Mouse (Mus musculus) G1E-ER4 (cell line): ENCODE results near the gene Syn3. TPM values are rescaled to one million over a fixed set of nuclear protein-coding genes. Genes with fewer than 3 reads are reported as not detected.

ENCODE experiments used
- GATA1 ChIP-seq: IDR thresholded peaks from one replicate; pipeline ENCODE4 v1.8.0; 2012; ENCODE audit warnings: low read length, inconsistent platforms
- polyA plus RNA-seq: library from polyadenylated mRNA; stranded (reverse); fragments of >175 nt; gene quantifications from 2 replicates; pipeline ENCODE4 v1.2.3, GENCODE M21; 2012

Syn3 gene
- polyA plus RNA-seq, 1 experiment, result not detected

GRCm38 (mm10) chr10:86341589-86341988 lies 157.1 kb downstream of the Syn3 start:
- TF ChIP-seq GATA1, result no peak

GRCm38 (mm10) chr10:86340991-86341527 lies 157.6 kb downstream of the Syn3 start:
- no peak for TF ChIP-seq GATA1

DNA sequence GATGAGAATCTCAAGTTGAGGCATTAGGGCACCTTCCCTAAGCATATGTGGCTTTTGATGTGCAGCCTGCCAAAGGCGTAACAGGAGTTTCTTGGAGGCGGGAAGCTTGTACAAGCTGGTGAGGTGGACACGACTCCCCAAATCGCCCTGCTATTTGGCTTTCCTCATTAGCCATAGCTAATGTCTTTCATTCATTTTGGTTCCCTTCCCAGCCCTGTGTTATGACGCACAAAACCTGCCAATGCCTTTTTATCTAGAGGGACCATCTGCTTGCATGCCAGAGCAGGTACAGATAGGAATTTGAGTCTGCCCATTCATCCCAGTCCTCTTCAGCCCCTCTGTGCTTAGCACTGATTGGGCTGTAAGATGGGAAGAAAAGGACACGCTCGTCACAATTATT lies 158.3 kb downstream of the Syn3 start:
- no peak for TF ChIP-seq GATA1

DNA sequence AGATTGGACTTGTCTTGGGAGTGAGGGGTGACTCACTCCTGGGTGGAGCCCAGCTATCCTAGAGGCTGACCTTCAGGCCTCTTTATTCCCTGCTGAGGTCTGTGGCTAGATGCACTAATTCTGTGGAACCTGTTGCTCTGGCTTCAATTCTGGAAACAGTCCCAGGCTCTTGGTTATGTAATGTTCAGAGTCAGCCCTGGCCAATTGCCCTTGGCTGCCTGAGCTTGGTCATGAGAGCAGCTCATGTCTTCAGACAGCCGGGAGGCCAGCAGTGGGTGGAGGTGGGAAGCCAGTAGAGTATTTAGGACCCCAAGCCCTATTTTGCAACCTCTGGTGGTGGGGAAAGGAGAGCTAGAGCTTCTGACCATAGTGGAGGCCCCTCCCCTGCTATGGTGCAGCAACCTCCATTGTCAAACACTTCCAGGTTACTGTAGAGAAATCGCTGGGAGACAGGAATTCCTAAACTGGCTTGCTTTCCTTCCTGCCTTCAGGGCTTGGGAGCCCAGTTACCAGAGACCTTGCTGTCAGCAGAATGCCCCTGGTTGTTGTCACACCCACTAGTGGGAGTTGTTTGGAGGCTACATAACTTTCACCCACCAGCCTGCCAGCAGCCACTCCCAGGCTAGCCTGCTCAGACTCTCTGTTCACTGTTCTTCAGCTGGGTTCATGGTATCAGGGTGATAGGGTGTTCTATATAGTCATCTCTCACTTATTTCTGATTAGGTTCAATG lies 158.9 kb downstream of the Syn3 start:
- no peak for TF ChIP-seq GATA1

DNA sequence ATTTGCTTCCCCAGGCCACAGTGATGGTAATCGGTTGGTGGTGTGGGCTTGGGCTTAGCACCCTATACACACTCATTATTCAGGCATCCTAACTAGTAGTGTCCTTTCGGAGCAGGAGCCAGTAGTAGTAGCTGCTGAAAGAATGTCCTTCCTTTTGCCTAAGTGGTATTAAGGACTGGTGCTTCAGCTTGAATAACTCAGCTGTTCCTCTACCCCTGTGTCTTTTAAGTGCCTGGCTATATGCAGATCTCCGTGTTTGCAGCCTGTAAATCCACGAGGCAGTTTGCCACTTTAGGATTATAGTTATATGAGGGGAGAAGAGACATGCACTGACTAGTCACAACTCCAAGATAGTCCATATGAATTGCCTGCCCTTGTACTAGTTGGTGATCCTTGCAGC lies 159.6 kb downstream of the Syn3 start:
- no peak for TF ChIP-seq GATA1

- TF ChIP-seq GATA1, result no peak
Measured at GRCm38 (mm10) chr10:86338121-86338715, 160.5 kb downstream of the Syn3 start.

GRCm38 (mm10) chr10:86337239-86337638 lies 161.5 kb downstream of the Syn3 start:
- TF ChIP-seq GATA1, result no peak

- TF ChIP-seq GATA1, result no peak
Measured at GRCm38 (mm10) chr10:86336506-86336905, 162.2 kb downstream of the Syn3 start.

DNA sequence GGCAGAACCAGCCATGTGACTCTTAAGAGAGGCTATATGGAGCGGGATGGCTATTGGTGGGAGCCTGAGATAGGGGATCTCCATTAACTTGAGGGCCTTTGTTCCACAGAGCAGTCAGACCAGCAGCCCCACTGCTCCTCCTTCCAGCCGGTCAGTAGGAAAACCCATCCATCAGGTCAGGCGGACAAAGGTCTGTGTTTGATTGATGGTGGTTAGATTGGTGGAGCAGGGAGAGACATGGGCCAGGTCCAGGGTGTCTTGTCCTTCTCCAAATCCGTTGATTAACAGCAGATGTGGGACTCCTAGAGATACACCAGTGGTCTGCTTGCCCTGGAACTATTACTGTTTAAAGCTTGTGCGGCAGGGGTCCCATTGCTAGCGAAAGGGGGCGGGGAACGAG lies 164.1 kb downstream of the Syn3 start:
- TF ChIP-seq GATA1, result no peak

- no peak for TF ChIP-seq GATA1
Measured at GRCm38 (mm10) chr10:86332942-86333341, 165.8 kb downstream of the Syn3 start.

DNA sequence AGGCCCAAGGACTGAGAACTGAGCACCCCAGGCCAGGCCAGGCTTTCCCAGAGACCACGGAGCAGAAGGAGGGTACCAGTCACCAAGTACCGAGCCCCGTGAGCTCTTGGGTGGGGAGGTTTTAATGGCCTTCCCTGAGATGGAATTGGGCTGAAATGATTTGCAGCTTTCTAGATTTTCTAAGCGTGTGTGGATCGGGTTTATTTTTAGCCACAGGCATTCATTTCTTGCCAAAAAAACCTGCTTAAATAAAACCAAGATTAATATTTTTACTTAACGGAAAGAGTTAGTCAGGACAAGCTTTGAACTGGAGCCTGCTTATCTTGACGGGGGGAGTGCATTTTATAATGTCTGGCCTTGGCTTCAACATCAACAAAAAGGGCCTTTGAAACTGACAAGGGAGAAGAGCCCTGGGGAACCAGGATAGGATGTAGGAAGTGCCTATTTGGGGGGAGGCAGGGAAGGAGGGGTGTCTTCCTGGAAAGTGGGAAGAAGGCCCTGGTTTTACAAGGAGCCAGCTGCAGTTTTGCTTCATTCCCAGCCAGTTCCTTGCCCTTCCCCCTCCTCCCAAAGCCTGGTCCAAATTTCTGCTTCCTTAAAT lies 166.9 kb downstream of the Syn3 start:
- TF ChIP-seq GATA1, result no peak

- TF ChIP-seq GATA1, result no peak
Measured at GRCm38 (mm10) chr10:86330993-86331680, 167.6 kb downstream of the Syn3 start.

DNA sequence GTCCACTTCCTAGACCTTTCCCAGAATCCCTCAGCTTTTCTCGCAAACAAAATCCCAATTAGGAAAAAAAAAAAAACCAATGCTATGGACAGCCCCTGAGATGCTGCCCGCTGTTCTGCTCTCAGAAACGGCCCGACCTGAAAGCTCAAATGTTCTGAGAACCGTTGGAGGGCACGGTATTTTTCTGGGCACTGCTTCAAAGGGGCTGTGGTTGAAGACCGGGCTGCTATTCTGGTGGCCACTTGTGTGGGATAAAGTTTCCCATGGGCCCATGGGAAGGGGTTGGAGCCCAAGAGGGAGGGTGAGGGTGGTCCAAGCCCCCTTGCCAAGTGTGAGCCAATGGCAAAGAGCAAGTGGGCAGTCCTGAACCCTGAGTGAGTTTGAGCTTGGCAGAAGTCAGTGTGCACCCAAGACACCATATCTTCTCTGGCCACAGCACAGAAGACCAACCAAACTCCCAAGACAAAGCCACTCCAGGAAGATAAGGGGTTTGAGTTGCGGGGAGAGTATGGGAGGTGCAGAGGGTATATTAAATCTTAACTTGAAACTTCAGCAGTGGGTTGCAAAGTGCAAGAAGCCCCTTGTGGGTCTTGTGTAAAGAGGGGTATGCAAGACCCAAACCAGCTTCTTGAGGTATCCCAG lies 169.3 kb downstream of the Syn3 start:
- TF ChIP-seq GATA1, result no peak

GRCm38 (mm10) chr10:86328691-86329090 lies 170.0 kb downstream of the Syn3 start:
- TF ChIP-seq GATA1, result no peak

GRCm38 (mm10) chr10:86328143-86328542 lies 170.6 kb downstream of the Syn3 start:
- no peak for TF ChIP-seq GATA1
